Mouse (Mus musculus) G1E (cell line): ENCODE measurements at regions not wholly inside any gene's neighbourhood (a gene's known extent, or its start where the extent isn't known, plus 50 kb on each side); places are given as distances from the start of the nearest gene placed in this dataset.

ENCODE experiments used
- CTCF ChIP-seq: IDR thresholded peaks from 2 replicates; pipeline ENCODE4 v1.5.1; 2012; ENCODE audit warnings: low read depth, low read length, inconsistent platforms, mixed read lengths
- GATA1 ChIP-seq: IDR thresholded peaks from 2 replicates; pipeline ENCODE4 v1.6.1; 2012; ENCODE audit warnings: borderline replicate concordance, low read length, inconsistent platforms, mixed read lengths

GRCm38 (mm10) chr14:111887688-111888087 lies 212.8 kb downstream of the Slitrk5 start:
- TF ChIP-seq CTCF (no peak), GATA1 (no peak)
